Mouse (Mus musculus): ENCODE measurements at regions not wholly inside any gene's neighbourhood (a gene's known extent, or its start where the extent isn't known, plus 50 kb on each side); places are given as distances from the start of the nearest gene placed in this dataset.

- DNase-seq (ENCODE audit: extremely low spot score, low read depth, low spot score) = no peak
Observed at GRCm38 (mm10) chr8:41648276-41648675, 231.4 kb upstream of the Frg1 start.

GRCm38 (mm10) chr8:41644626-41645025, 227.8 kb upstream of the Frg1 start:
- no peak for DNase-seq (ENCODE audit: extremely low spot score, low read depth, low spot score)

GRCm38 (mm10) chr8:41623841-41624240, 207.0 kb upstream of the Frg1 start:
- no peak for DNase-seq (ENCODE audit: extremely low spot score, low read depth, low spot score)

GRCm38 (mm10) chr8:41600255-41600654, 183.4 kb upstream of the Frg1 start:
- DNase-seq (ENCODE audit: extremely low spot score, low read depth, low spot score) = no peak

- no peak for DNase-seq (ENCODE audit: extremely low spot score, low read depth, low spot score)
Observed at GRCm38 (mm10) chr8:41594446-41594845, 177.6 kb upstream of the Frg1 start.

GRCm38 (mm10) chr8:41593666-41594042, 176.8 kb upstream of the Frg1 start:
- DNase-seq (ENCODE audit: extremely low spot score, low read depth, low spot score) = no peak

- DNase-seq (ENCODE audit: extremely low spot score, low read depth, low spot score) = peak; percentile 63
Observed at GRCm38 (mm10) chr8:41592741-41593665, 176.1 kb upstream of the Frg1 start.

GRCm38 (mm10) chr8:41592174-41592573, 175.3 kb upstream of the Frg1 start:
- no peak for DNase-seq (ENCODE audit: extremely low spot score, low read depth, low spot score)

GRCm38 (mm10) chr8:41588157-41588556, 171.3 kb upstream of the Frg1 start:
- DNase-seq (ENCODE audit: extremely low spot score, low read depth, low spot score) = no peak

GRCm38 (mm10) chr8:41573027-41573885, 156.4 kb upstream of the Frg1 start:
- DNase-seq (ENCODE audit: extremely low spot score, low read depth, low spot score) = peak; percentile 93

- no peak for DNase-seq (ENCODE audit: extremely low spot score, low read depth, low spot score)
Observed at GRCm38 (mm10) chr8:41570566-41570965, 153.7 kb upstream of the Frg1 start.

- DNase-seq (ENCODE audit: extremely low spot score, low read depth, low spot score) = no peak
Observed at GRCm38 (mm10) chr8:41561995-41562394, 145.1 kb upstream of the Frg1 start.

GRCm38 (mm10) chr8:41556819-41557218, 139.9 kb upstream of the Frg1 start:
- no peak for DNase-seq (ENCODE audit: extremely low spot score, low read depth, low spot score)

- DNase-seq (ENCODE audit: extremely low spot score, low read depth, low spot score) = no peak
Observed at GRCm38 (mm10) chr8:41552747-41553534, 136.1 kb upstream of the Frg1 start.

- no peak for DNase-seq (ENCODE audit: extremely low spot score, low read depth, low spot score)
Observed at GRCm38 (mm10) chr8:41551925-41552414, 135.1 kb upstream of the Frg1 start.

- DNase-seq (ENCODE audit: extremely low spot score, low read depth, low spot score) = no peak
Observed at GRCm38 (mm10) chr8:41550095-41550420, 133.2 kb upstream of the Frg1 start.

- DNase-seq (ENCODE audit: extremely low spot score, low read depth, low spot score) = no peak
Observed at GRCm38 (mm10) chr8:41549220-41550094, 132.6 kb upstream of the Frg1 start.

GRCm38 (mm10) chr8:41547730-41548368, 131.0 kb upstream of the Frg1 start:
- peak; percentile 89 for DNase-seq (ENCODE audit: extremely low spot score, low read depth, low spot score)

- no peak for DNase-seq (ENCODE audit: extremely low spot score, low read depth, low spot score)
Observed at GRCm38 (mm10) chr8:41532212-41532611, 115.3 kb upstream of the Frg1 start.

- no peak for DNase-seq (ENCODE audit: extremely low spot score, low read depth, low spot score)
Observed at GRCm38 (mm10) chr8:41529581-41529980, 112.7 kb upstream of the Frg1 start.

Data from hindlimb bud, embryonic 11.5 days (tissue).